Mouse (Mus musculus) E14TG2a.4 (cell line): ENCODE measurements around the gene Bace1.

ENCODE experiments used
- CTCF ChIP-seq: conservative IDR thresholded peaks from 2 replicates; pipeline ENCODE4 v1.5.1; 2014; ENCODE audit warnings: low read length
- POU5F1 ChIP-seq: IDR thresholded peaks from 2 replicates; pipeline ENCODE4 v1.6.1; 2014; ENCODE audit warnings: low read length, borderline replicate concordance

- TF ChIP-seq POU5F1: no peak
- TF ChIP-seq CTCF: no peak
These were observed 30.6 kb upstream of the Bace1 start for GRCm38 (mm10) chr9:45807761-45808160.
